Mouse (Mus musculus) macrophage (primary cell): ENCODE measurements around the gene Fam214b. TPM values are rescaled to one million over a fixed set of nuclear protein-coding genes. Genes with fewer than 3 reads are reported as not detected.

Experiments used
- H3K27ac ChIP-seq: fragments of 350-480 bp; formaldehyde crosslinking; 2 replicates; pipeline ENCODE4 v1.9.0; 2021
- H3K36me3 ChIP-seq: fragments of 350-480 bp; formaldehyde crosslinking; 2 replicates; pipeline ENCODE4 v1.9.0; 2021; ENCODE audit errors: inconsistent target
- H3K4me3 ChIP-seq: fragments of 350-480 bp; formaldehyde crosslinking; 2 replicates; pipeline ENCODE4 v1.9.0; 2021; ENCODE audit errors: inconsistent target
- H3K79me2 ChIP-seq: fragments of 350-480 bp; formaldehyde crosslinking; 2 replicates; pipeline ENCODE4 v1.9.0; 2021; ENCODE audit errors: inconsistent target
- WGBS: methylation state at CpG from one replicate; pipeline ENCODE4 v1.1.7; 2026; ENCODE audit warnings: inconsistent platforms; ENCODE audit not compliant: missing documents; 5-methylcytosine and 5-hydroxymethylcytosine counted together
- polyA plus RNA-seq: library from polyadenylated mRNA; stranded (reverse); fragments of 250-400 nt; gene quantifications from 3 replicates; pipeline ENCODE4 v1.2.4, GENCODE M21; 2018; ENCODE audit warnings: inconsistent platforms

Fam214b gene
- polyA plus RNA-seq, 1 experiment from 2014 or later: 36.4 TPM

DNA sequence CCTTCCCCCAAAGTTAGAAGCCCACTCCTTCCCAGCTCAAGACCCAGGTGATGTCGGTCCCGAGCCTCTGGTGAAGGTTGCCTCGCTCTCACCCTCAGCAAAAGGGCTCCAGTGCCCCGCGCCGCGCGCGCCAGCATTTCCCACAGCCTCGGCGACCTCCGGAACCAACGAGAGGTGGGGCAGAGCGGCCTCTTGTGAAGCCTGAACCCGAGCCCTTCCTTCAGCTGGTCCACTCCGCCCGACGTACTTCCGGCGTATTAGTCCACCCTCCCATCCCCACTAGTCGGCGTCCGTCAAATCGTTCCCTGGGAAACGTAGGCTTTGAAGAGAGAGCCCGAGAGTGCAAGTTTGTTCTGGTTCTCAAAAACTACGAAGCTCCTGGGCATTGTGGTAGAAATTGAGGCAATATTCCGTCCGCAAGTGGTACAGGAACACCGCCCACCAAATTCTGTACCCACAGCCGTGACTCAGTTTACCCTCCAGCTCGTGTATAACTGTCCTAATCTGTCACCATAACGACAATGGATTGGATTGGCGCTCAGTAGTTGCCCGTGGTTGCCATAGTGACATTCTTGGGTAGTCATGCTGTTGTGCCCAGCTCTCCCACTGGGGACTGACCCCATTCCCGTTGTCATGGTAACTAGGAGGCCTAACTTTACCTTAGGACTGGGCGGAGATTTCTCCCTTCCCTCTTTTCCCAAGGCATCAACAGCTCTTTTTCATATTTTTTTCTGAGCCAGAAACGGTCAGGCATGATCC lies 14.6 kb downstream of the Fam214b start, which contains the start of gene Stoml2:
Gene Stoml2 (minus strand): TSS at position 474 of the 759 bp plus-strand sequence.
- 3% methylated on average over 33 of the region's 38 CpGs for WGBS
- Histone ChIP-seq H3K79me2 (peaks cover 11% of the 10 kb centered on the region; the same call in 1 of the 2 replicates), H3K36me3 (peaks cover 46% of the 10 kb centered on the region), H3K27ac (peak within 1 kb of the TSS; percentile 65), H3K4me3 (peak within 1 kb of the TSS; percentile 87)

DNA sequence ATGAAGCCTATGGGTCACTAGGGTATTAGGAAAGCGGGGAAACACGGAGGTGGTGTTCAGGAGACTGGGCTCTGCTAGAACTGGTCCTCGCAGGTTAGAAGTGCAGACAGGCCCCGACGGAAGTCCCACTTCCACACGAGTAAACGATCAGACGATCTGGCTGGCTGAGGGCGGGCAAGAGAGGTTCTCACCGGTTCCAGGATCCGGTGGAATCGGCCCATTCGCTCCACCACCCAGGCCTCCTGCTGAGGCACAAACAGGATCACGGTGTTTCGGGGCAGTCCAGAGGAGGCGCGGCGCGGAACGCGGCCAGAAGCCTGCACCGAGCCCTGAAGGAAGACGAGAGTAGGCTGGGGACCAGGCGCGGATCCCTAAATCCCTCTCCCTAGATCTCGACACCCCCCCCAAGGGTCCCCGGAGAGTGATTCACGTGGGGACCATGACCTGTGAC lies 15.2 kb downstream of the Fam214b start:
- Histone ChIP-seq H3K27ac (peak overlapping the region; percentile 65), H3K36me3 (peaks cover 40% of the 10 kb centered on the region)
- 3% methylated on average over 27 of the region's 28 CpGs for WGBS

GRCm38 (mm10) chr4:43030352-43030751 lies 15.7 kb downstream of the Fam214b start:
- Histone ChIP-seq H3K27ac (peak overlapping the region; percentile 65), H3K4me3 (peak overlapping the region; percentile 87), H3K79me2 (peaks cover 6% of the 10 kb centered on the region; the same call in 1 of the 2 replicates), H3K36me3 (peaks cover 36% of the 10 kb centered on the region)
- 84% methylated on average over 9 of the region's 9 CpGs for WGBS

More for the DNA sequence above, 15.2 kb downstream of the Fam214b start:
- Histone ChIP-seq H3K4me3 (peak overlapping the region; percentile 87), H3K79me2 (peaks cover 6% of the 10 kb centered on the region; the same call in 1 of the 2 replicates)

GRCm38 (mm10) chr4:43029749-43030148 lies 16.3 kb downstream of the Fam214b start:
- Histone ChIP-seq H3K79me2 (peaks cover 6% of the 10 kb centered on the region; the same call in 1 of the 2 replicates), H3K4me3 (no peak overlapping the region), H3K27ac (no peak overlapping the region), H3K36me3 (peaks cover 33% of the 10 kb centered on the region)
- 91% methylated on average over 9 of the region's 9 CpGs for WGBS

DNA sequence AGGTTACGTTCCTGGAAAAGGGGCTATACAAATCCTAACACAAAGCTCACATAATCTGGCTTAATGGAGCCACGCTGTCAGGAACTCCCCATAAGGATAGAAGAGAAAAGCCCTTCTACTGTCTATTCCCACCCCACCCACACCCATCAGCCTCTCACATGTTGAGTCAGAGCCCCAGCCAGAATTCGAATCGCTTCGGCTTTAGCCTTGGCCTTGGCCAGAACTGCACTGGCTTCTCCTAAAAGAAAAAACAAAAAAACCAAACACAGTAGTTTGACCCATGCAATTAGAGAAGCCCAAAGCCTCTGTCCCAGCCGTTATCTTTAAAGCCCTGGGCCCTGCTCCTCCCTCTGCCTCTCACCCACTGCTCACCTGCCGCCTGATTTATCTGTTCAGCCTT lies 16.9 kb downstream of the Fam214b start:
- Histone ChIP-seq H3K79me2 (peaks cover 6% of the 10 kb centered on the region; the same call in 1 of the 2 replicates), H3K36me3 (peaks cover 26% of the 10 kb centered on the region), H3K4me3 (no peak overlapping the region), H3K27ac (no peak overlapping the region)
- WGBS: 99% methylated on average over 7 of the region's 7 CpGs

- no peaks in the 10 kb centered on the region for H3K79me2 ChIP-seq
- peaks cover 31% of the 10 kb centered on the region for H3K36me3 ChIP-seq
- peak within 1 kb of the TSS; percentile 58 for H3K4me3 ChIP-seq
- peak within 1 kb of the TSS; percentile 52 for H3K27ac ChIP-seq
- WGBS: 8% methylated on average over 42 of the region's 42 CpGs
These were observed 20.7 kb downstream of the Fam214b start, which contains the start of gene Pigo for GRCm38 (mm10) chr4:43025084-43025960. TSS of gene Pigo (minus strand) at chr4:43025819.

GRCm38 (mm10) chr4:43024673-43025072 lies 21.3 kb downstream of the Fam214b start:
- peak overlapping the region; percentile 52; the same call in 1 of the 2 replicates for H3K27ac ChIP-seq
- no peaks in the 10 kb centered on the region for H3K79me2 ChIP-seq
- WGBS: 83% methylated on average over 14 of the region's 14 CpGs
- H3K4me3 ChIP-seq: peak overlapping the region; percentile 58
- H3K36me3 ChIP-seq: peaks cover 31% of the 10 kb centered on the region

DNA sequence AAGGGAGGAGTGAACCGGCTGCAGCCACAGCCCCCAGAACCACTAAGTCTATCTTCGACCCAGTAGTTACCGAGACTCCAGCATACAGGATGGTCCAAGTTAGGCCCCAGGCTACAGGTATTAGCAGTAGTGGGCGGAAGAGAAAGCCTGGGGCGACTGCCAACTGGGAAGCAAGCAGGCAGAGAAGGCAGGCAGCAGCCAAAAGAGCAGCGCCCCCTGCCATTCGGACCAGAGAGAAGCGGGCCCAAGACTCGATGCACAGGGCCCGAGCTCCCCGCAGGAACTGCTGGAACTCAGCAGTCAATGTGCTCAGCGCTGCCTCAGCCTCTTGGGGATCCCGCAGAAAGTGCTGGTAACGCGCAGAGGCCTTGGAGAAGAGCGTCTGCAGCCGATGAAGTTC lies 24.7 kb downstream of the Fam214b start:
- Histone ChIP-seq H3K36me3 (peaks cover 34% of the 10 kb centered on the region; the same call in 1 of the 2 replicates), H3K27ac (no peak overlapping the region), H3K79me2 (no peaks in the 10 kb centered on the region), H3K4me3 (no peak overlapping the region)
- WGBS: 92% methylated on average over 17 of the region's 17 CpGs

GRCm38 (mm10) chr4:43020876-43021275 lies 25.1 kb downstream of the Fam214b start:
- peaks cover 34% of the 10 kb centered on the region; the same call in 1 of the 2 replicates for H3K36me3 ChIP-seq
- H3K4me3 ChIP-seq: no peak overlapping the region
- no peak overlapping the region for H3K27ac ChIP-seq
- no peaks in the 10 kb centered on the region for H3K79me2 ChIP-seq
- 98% methylated on average over 16 of the region's 16 CpGs for WGBS

DNA sequence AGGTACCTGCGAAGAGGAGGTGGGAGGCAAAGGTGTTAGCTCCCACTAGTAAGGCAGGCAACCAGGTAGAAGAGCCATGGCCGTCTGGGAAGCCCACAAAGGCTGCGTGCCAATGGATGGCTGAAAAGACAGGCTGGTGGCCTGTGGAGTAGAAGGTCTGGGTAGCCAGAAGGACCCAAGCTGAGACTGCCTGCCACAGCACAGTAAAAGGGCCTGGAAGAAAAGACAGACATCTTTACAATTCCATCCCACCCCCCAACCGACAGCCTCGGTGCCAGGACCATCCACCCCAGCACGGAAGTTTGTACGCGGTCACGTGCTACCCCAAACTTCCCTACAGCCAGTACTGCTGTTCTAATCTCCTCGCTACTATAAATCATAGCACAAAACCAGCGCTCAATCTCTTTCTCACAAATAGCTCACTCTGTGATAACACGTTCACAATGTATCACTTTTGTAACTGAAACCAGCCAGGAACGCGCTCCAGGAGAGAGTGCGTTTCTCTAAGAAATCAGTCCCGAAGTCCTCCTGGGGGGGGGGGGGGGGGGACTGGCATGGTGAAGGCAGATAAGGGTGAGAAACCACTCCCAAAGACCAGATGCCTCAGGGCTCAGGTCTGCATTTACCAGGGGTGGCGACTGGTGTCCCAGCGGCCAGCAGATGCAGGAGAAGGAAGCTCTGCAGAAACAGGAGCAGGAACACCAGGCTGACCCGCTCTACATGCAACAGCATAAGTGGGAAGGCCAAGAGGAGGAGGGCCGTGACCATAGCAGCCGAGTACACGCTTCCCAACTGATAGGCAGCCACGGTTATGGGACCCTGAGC lies 26.2 kb downstream of the Fam214b start:
- no peak overlapping the region for H3K4me3 ChIP-seq
- 95% methylated on average over 21 of the region's 23 CpGs for WGBS
- H3K79me2 ChIP-seq: no peaks in the 10 kb centered on the region
- H3K36me3 ChIP-seq: peaks cover 34% of the 10 kb centered on the region; the same call in 1 of the 2 replicates
- no peak overlapping the region for H3K27ac ChIP-seq

DNA sequence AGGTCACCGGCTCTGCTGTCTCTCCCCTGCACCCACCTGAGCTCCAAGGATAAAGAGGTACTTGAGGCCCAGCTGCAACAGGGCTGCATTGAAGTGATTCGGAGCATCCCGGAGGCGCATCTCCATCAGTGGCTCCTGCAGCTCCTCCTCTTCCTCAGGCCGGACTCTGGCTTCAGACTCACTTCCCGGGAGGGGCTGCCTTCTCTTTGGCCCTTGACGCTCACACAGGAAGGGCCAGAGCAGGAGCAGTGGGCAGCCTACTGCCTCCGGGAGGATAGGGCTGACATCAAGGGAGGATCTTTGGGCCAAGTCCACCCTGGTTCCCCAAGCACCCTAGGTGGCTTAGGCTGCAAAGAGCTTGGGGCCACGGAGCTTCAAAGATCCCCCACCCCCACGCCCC lies 26.8 kb downstream of the Fam214b start:
- Histone ChIP-seq H3K36me3 (peaks cover 34% of the 10 kb centered on the region; the same call in 1 of the 2 replicates), H3K79me2 (no peaks in the 10 kb centered on the region), H3K27ac (no peak overlapping the region), H3K4me3 (no peak overlapping the region)
- WGBS: 94% methylated on average over 10 of the region's 10 CpGs

DNA sequence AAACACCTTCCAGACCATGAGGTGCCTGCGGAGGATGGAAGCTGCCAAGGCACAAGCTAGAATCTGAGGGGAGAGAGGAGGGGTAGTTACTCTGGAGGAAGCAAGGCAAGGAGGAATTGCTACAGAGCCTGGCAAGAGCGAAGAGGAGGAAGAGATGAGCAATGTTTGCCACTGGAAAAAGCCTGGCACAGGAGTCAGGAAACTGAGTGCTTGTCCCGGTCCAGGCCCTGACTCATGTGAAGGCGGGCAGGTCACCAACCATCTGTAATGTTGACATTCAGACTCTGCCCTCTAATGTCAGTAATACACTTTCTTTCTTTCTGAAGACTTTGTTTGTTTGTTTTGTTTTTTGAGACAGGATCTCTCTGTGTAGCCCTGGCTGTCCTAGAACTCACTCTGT lies 27.9 kb downstream of the Fam214b start:
- H3K79me2 ChIP-seq: no peaks in the 10 kb centered on the region
- peaks cover 34% of the 10 kb centered on the region; the same call in 1 of the 2 replicates for H3K36me3 ChIP-seq
- no peak overlapping the region for H3K4me3 ChIP-seq
- WGBS: 90% methylated on average over 4 of the region's 4 CpGs
- H3K27ac ChIP-seq: no peak overlapping the region

- 100% methylated on average over 1 of the region's 1 CpGs for WGBS
- no peak overlapping the region for H3K4me3 ChIP-seq
- no peaks in the 10 kb centered on the region for H3K79me2 ChIP-seq
- no peak overlapping the region for H3K27ac ChIP-seq
- H3K36me3 ChIP-seq: peaks cover 4% of the 10 kb centered on the region; the same call in 1 of the 2 replicates
These were observed 33.9 kb downstream of the Fam214b start for GRCm38 (mm10) chr4:43012091-43012490.
